27 mouse cellular contexts compared by ENCODE assay signal in genomic region chr12:76942476-76942875, GRCm38 (mm10). TPM values are rescaled to one million over a fixed set of nuclear protein-coding genes. Genes with fewer than 3 reads are reported as not detected.
DNase-seq lines count a peak whose midpoint lies in the region; ATAC-seq and TF ChIP-seq lines count a peak whose summit lies in the region.
"Had no signal": no experiment of that assay in that cellular context is flagged by ENCODE, and none has a peak within 500 bp of the region (broad histone marks: within the 10 kb centered on the region; RNA-seq: fewer than 3 reads in every experiment).

No protein-coding gene starts in this region.

- no peak overlapping the region for H3K9ac ChIP-seq in liver, postnatal 0 days (replicated peaks)
- no peak overlapping the region for H3K9ac ChIP-seq in forebrain, embryonic 14.5 days (ENCODE audit: low read length)
- H3K9ac ChIP-seq: forebrain, embryonic 13.5 days; heart, embryonic 15.5 days; hindbrain, embryonic 14.5 days; limb, embryonic 13.5 days; lung, embryonic 14.5 days; neural tube, embryonic 13.5 days; stomach, embryonic 15.5 days had no signal

- no peaks in the 10 kb centered on the region for H3K9me3 ChIP-seq in liver, postnatal 0 days (ENCODE audit: low read length)
- H3K9me3 ChIP-seq in forebrain, embryonic 14.5 days (replicated peaks; ENCODE audit: control insufficient read depth, low read length): no peaks in the 10 kb centered on the region
- H3K9me3 ChIP-seq: forebrain, embryonic 13.5 days; G1E; heart, embryonic 15.5 days; limb, embryonic 13.5 days; neural tube, embryonic 13.5 days; stomach, embryonic 15.5 days had no signal

- H3K27ac ChIP-seq in layer of hippocampus, adult 2 months: peak overlapping the region; percentile 24; the same call in 1 of the 2 replicates
- peak overlapping the region; percentile 57 for H3K27ac ChIP-seq in bone marrow, adult 2 months (ENCODE audit: control insufficient read depth, insufficient read depth, low read depth, low read length, poor library complexity)
- H3K27ac ChIP-seq in brown adipose tissue, adult 24 weeks (replicated peaks; ENCODE audit: low read depth, low read length): 0 out of 2 replicates have a peak overlapping the region, but pooled peaks have one; percentile 45
- H3K27ac ChIP-seq in liver, postnatal 0 days (ENCODE audit: low read depth): 0 out of 2 replicates have a peak overlapping the region, but pooled peaks have one; percentile 30
- H3K27ac ChIP-seq in forebrain, embryonic 14.5 days (ENCODE audit: low read depth, low read length): no peak overlapping the region
- H3K27ac ChIP-seq: forebrain, embryonic 13.5 days; heart, embryonic 15.5 days; hindbrain, embryonic 14.5 days; limb, embryonic 13.5 days; neural tube, embryonic 13.5 days; stomach, embryonic 15.5 days had no signal

- H3K4me2 ChIP-seq in liver, postnatal 0 days (ENCODE audit: low read depth, low read length): no peak overlapping the region
- H3K4me2 ChIP-seq in forebrain, embryonic 14.5 days (ENCODE audit: low read length): no peak overlapping the region
- H3K4me2 ChIP-seq: forebrain, embryonic 13.5 days; heart, embryonic 15.5 days; hindbrain, embryonic 14.5 days; limb, embryonic 13.5 days; lung, embryonic 14.5 days; neural tube, embryonic 13.5 days; stomach, embryonic 15.5 days had no signal

- peaks cover 81% of the 10 kb centered on the region for H3K36me3 ChIP-seq in liver, postnatal 0 days (replicated peaks; ENCODE audit: insufficient read depth, low read length)
- peaks cover 98% of the 10 kb centered on the region for H3K36me3 ChIP-seq in forebrain, embryonic 14.5 days (ENCODE audit: control insufficient read depth, insufficient read depth, low read length)

- H3K4me3 ChIP-seq in layer of hippocampus, adult 2 months: no peak overlapping the region
- no peak overlapping the region for H3K4me3 ChIP-seq in bone marrow, adult 2 months (replicated peaks; ENCODE audit: control insufficient read depth, low read depth, low read length)
- no peak overlapping the region for H3K4me3 ChIP-seq in brown adipose tissue, adult 24 weeks (ENCODE audit: insufficient read depth, low read depth, low read length)
- no peak overlapping the region for H3K4me3 ChIP-seq in liver, postnatal 0 days (ENCODE audit: low read depth, low read length)
- no peak overlapping the region for H3K4me3 ChIP-seq in forebrain, embryonic 14.5 days (ENCODE audit: low read depth, low read length)
- H3K4me3 ChIP-seq: forebrain, embryonic 13.5 days; heart, embryonic 15.5 days; limb, embryonic 13.5 days; myocyte; neural tube, embryonic 13.5 days; stomach, embryonic 15.5 days had no signal

- no peaks in the 10 kb centered on the region for H3K27me3 ChIP-seq in liver, postnatal 0 days (ENCODE audit: insufficient read depth, low read length)
- H3K27me3 ChIP-seq in forebrain, embryonic 14.5 days (replicated peaks; ENCODE audit: control insufficient read depth, insufficient read depth, low read length): no peaks in the 10 kb centered on the region
- H3K27me3 ChIP-seq: CH12.LX; forebrain, embryonic 13.5 days; heart, embryonic 15.5 days; limb, embryonic 13.5 days; neural tube, embryonic 13.5 days; stomach, embryonic 15.5 days had no signal

- no peak for TF ChIP-seq EP300 in liver, postnatal 0 days (IDR thresholded peaks at IDR 0.05; ENCODE audit: low read depth)

- DNase-seq in layer of hippocampus, adult 2 months (ENCODE audit: low spot score in 2 of 2): no peak
- no peak for DNase-seq in layer of hippocampus, postnatal 10 days (ENCODE audit: low spot score in 2 of 2)
- DNase-seq in liver, postnatal 0 days: no peak
- DNase-seq in forebrain, embryonic 14.5 days (ENCODE audit: low spot score): no peak
- DNase-seq: adrenal gland, adult 8-10 months; cerebellum, adult 9-10 months; heart, postnatal 36 days; kidney, adult 9 months; kidney, postnatal 36 days; lung, embryonic 14.5 days; lung, postnatal 36 days; retina, postnatal 1 day; thymus, adult 18-20 months had no signal

- ATAC-seq in liver, postnatal 0 days: no peak
- ATAC-seq in forebrain, embryonic 14.5 days: no peak
- ATAC-seq in megakaryocyte-erythroid progenitor cell, adult 5-6 weeks (replicated peaks; ENCODE audit: low FRiP score, low TSS enrichment, poor library complexity, severe bottlenecking): no peak
- ATAC-seq: forebrain, embryonic 13.5 days; inflammation-experienced regulatory T-cells, adult 6 months; midbrain, embryonic 16.5 days had no signal

- TF ChIP-seq CTCF in layer of hippocampus, adult 2 months (conservative IDR thresholded peaks at IDR 0.05): no peak
- TF ChIP-seq CTCF in bone marrow, adult 2 months (IDR thresholded peaks at IDR 0.05; ENCODE audit: control insufficient read depth, insufficient read depth, low read length): no peak
- TF ChIP-seq CTCF in liver, postnatal 0 days (IDR thresholded peaks at IDR 0.05; ENCODE audit: low read depth): no peak

- peaks cover 6% of the 10 kb centered on the region for H3K4me1 ChIP-seq in bone marrow, adult 2 months (ENCODE audit: control insufficient read depth, insufficient read depth, low read length)
- H3K4me1 ChIP-seq in brown adipose tissue, adult 24 weeks (ENCODE audit: control insufficient read depth, insufficient read depth, insufficient read length, low read length): peaks cover 2% of the 10 kb centered on the region; the same call in 1 of the 2 replicates
- peaks cover 19% of the 10 kb centered on the region for H3K4me1 ChIP-seq in liver, postnatal 0 days (ENCODE audit: insufficient read depth)
- H3K4me1 ChIP-seq in forebrain, embryonic 14.5 days (ENCODE audit: control insufficient read depth, insufficient read depth, low read length): no peaks in the 10 kb centered on the region
- H3K4me1 ChIP-seq: forebrain, embryonic 13.5 days; neural tube, embryonic 13.5 days; stomach, embryonic 15.5 days had no signal

- no peak for TF ChIP-seq POLR2A in bone marrow, adult 2 months (IDR thresholded peaks at IDR 0.05; ENCODE audit: borderline replicate concordance, control insufficient read depth, low read depth, low read length)

- 59% methylated on average over 2 of the region's 2 CpGs for WGBS in bone marrow, adult 2 months
- 83% methylated on average over 2 of the region's 2 CpGs for WGBS in liver, postnatal 0 days (ENCODE audit: insufficient replicate concordance)
- WGBS in forebrain, embryonic 14.5 days: 89% methylated on average over 2 of the region's 2 CpGs

RNA-seq across cellular contexts. Expression of gene Max, which starts 19.5 kb away (rescaled TPM):
- total RNA-seq in layer of hippocampus, adult 2 months (2021): 10 to 100 TPM; 69.6 to 78.7 TPM
- 10 to 100 TPM; 73.4 to 79.8 TPM for total RNA-seq in layer of hippocampus, postnatal 10 days (2021)
- 102 and 151 TPM in 2 replicates for polyA plus RNA-seq in bone marrow, adult 2 months (2011; ENCODE audit: insufficient read depth, insufficient read length, low replicate concordance, missing spikeins)
- polyA plus RNA-seq in brown adipose tissue, adult 24 weeks (2012; ENCODE audit: insufficient read depth, insufficient read length, missing spikeins): 42.7 and 44.6 TPM in 2 replicates
- polyA plus RNA-seq in liver, postnatal 0 days (2015; fragmentation: Nextera tagmentation; extraction: Ambion mirVana): 6.3 and 7.1 TPM in 2 replicates
- 105 and 109 TPM in 2 replicates for polyA plus RNA-seq in forebrain, embryonic 14.5 days (2014; fragmentation: Nextera tagmentation; extraction: Ambion mirVana)
- 108 and 111 TPM in 2 replicates for total RNA-seq in megakaryocyte-erythroid progenitor cell, adult 5-6 weeks (2014; fragmentation: Nextera tagmentation)
- 91.3 and 139 TPM in 2 replicates for total RNA-seq in megakaryocyte-erythroid progenitor cell, adult 5-6 weeks (2017)
